Mouse (Mus musculus): ENCODE data around the gene Mybphl.

Gene Mybphl

DNA sequence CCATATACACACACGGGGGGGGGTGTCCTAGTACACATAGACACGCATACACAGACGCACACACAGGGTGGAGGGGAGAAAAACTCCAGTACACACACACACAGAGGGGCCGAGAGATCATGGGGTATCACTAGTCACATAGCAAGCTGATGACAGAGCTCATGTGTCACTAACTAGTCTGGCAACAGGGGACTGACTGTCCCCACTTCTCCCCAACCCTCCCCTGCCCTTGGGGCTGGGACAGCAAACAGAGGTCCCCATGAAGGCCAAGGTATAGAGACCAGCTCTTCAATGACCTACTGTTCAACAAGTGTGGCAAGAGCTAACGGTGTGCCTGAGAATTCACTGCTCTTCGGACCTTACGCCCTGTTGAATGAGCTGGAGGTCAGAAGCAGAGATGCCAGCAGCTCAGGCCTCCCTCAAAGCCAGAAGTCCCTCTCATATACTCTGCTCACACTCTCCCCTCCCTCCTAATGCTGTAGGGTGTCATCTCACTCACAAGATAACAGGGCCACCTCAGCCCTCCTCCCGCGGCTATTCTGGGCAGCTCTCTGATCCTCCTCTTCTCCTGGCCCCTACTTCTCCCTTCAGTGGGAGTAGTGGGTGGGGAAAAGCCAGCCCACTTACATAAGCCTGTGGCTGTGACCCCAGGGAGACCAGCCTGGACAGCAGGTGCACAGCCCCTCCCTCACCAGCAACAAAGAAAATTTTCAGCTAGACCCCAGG, at the start of gene Mybphl:
Gene Mybphl (plus strand): TSS at position 642 of the 726 bp plus-strand sequence.
- DNase-seq (ENCODE audit: low spot score in 2 of 2) = no peak

GRCm38 (mm10) chr3:108318517-108318916, 46.2 kb upstream of the Mybphl start:
- no peak for DNase-seq (ENCODE audit: low spot score in 2 of 2)

DNA sequence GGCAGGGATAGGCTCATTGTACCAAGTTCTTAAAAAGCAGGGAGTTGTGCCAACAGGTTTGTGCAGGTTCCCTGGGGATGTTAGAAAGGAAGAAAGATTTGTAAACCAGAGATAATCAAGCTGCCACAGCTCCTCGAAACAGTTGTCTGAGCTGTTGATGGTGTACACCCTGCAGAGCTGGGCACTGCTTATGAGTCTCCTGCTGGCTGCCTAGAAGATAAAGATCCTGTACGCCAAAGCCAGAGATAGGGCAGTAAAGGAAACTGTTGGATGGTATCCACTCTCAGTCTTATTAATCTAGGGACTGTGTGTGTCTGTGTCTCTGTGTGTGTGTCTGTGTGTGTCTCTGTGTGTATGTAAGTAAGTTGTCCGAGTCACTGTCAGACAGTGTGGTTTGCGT, 43.0 kb upstream of the Mybphl start:
- DNase-seq (ENCODE audit: low spot score in 2 of 2) = no peak

- DNase-seq (ENCODE audit: low spot score in 2 of 2) = no peak
Measured at GRCm38 (mm10) chr3:108322136-108322535, 42.6 kb upstream of the Mybphl start.

DNA sequence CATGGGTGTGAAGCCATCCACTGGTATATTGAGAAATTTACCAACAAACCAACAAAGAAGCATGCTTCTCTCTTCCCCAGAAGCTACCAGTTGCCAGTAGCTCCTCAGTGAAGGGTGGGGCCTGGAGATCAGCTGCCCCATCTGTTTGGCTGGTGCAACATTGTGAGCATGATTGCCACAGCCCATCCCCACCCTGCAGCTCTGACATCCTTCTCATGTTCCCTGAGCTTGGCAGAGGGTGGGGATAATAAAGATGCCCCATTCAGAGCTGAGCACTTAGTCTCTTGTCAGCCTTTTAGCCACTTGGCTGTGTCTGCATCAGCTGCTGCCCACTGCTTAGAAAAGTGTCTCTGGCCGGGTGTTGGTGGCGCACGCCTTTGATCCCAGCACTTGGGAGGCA, 41.7 kb upstream of the Mybphl start:
- DNase-seq (ENCODE audit: low spot score in 2 of 2) = no peak

DNA sequence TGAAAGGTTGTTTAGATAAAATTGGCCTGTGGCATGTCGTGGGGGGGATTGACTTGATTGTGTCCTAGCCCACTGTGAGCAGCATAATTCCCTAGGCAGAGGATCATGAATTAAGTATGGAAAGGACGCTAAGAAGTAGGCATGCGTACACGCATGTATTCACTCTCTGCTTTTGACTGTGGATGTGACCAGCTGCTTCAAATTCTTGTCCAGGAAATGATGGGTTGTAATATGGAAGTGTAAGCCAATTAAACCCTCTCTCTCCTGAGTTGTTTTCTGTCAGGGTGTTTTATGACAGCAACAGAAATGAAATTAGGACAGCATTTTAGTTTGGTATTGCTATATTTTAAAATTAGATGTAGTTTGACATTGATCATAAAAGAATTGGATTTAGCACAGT, 39.9 kb upstream of the Mybphl start:
- DNase-seq (ENCODE audit: low spot score in 2 of 2) = no peak

- DNase-seq (ENCODE audit: low spot score in 2 of 2) = no peak
Measured at GRCm38 (mm10) chr3:108325521-108325920, 39.2 kb upstream of the Mybphl start.

- DNase-seq (ENCODE audit: low spot score in 2 of 2) = no peak
Measured at GRCm38 (mm10) chr3:108327275-108327674, 37.4 kb upstream of the Mybphl start.

DNA sequence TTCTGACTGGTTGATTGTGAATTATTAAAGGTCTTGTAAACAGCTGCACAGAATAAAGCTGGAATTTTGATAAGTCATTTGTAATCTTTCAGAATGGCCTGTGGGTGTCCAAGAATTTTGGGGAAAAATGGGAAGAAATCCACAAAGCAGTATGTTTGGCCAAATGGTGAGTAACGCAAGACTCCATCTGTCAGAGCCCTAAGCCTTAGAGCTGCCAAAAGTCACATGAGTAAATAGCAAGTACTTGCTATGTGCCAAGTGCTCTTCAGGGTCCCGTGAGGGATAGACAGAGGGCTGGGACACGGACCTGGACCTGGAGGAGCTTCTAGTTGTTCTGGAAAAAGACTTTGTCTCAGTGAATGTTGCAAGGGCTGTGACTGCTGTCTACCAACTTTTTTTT, 36.8 kb upstream of the Mybphl start:
- no peak for DNase-seq (ENCODE audit: low spot score in 2 of 2)

- peak; percentile 46 to 57 for DNase-seq (ENCODE audit: low spot score in 2 of 2)
Measured at GRCm38 (mm10) chr3:108328441-108328841, 36.3 kb upstream of the Mybphl start.

DNA sequence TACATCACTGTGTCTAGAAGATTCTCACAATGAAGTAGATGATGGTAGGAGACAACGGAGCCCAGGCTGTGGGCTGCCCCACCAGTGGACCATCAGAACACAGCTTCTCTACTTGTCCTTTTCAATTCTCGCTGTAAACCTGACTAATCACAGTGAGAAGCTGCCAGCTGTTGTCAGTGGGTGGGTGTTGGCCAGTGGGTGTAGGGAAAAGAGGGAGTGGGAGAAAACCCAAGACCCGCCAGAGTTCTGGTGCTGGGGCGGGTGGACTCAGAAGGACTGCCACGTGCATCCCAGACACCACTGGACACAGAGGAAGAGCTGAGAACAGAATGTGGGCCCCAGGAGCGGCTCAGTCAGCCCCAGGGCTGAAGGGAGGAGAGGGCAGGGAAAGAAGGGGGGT, 33.9 kb upstream of the Mybphl start:
- DNase-seq (ENCODE audit: low spot score in 2 of 2) = no peak

DNA sequence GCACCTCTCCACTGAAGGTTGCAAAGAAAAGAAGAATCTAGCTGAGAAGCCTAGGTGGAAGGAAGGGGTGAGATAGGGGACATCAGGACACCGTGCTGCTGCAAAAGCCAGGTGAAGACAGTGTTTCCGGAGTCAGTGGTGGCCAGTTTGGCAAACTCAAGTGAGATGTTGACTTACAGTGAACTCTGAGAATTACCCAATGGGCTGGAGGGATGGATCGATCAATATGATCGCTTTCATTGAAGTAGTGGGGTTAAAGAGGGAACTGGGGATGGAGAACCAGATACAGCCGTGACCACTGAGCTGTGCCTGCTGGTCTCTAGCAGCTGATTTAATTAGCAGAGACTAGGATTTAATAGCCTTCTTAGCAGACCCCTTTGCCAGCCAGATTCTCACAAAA, 27.8 kb upstream of the Mybphl start:
- DNase-seq (ENCODE audit: low spot score in 2 of 2) = no peak

- no peak for DNase-seq (ENCODE audit: low spot score in 2 of 2)
Measured at GRCm38 (mm10) chr3:108341040-108341439, 23.7 kb upstream of the Mybphl start.

DNA sequence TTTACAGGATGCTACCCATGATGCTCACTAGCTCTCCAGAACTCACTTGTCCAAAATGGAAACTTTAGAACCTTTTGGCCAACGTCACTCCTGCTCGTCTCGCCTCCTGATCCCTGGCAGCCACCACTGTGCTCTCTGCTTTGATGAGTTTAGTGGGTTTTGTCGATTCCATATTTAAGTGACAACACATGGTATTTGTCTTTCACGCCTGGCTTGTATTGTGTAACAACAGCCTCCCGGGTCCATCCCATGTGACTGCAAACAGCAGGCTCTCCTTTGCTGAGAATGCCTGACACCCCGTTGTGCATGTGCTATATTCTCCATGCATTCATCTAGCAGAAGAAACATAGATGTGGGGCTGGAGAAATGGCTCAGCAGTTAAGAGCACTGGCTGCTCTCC, 22.5 kb upstream of the Mybphl start:
- DNase-seq (ENCODE audit: low spot score in 2 of 2) = no peak

GRCm38 (mm10) chr3:108345855-108346254, 18.9 kb upstream of the Mybphl start:
- no peak for DNase-seq (ENCODE audit: low spot score in 2 of 2)

DNA sequence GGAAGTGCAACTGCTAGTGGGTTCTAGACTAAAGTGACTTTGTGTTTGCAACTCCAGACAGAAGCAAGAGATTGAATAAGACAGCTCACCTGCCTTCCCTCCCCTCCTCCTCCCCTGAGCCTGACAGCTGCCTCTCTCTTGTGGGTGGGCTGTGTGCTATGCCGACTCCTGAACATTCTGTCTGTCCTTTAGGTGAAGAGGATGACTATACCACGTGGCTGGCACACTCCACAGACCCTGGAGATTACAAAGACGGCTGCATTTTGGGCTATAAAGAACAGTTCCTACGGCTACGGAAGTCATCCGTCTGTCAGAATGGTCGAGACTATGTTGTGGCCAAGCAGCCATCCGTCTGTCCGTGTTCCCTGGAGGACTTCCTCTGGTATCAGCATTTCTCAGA, 16.3 kb upstream of the Mybphl start:
- no peak for DNase-seq (ENCODE audit: low spot score in 2 of 2)

DNA sequence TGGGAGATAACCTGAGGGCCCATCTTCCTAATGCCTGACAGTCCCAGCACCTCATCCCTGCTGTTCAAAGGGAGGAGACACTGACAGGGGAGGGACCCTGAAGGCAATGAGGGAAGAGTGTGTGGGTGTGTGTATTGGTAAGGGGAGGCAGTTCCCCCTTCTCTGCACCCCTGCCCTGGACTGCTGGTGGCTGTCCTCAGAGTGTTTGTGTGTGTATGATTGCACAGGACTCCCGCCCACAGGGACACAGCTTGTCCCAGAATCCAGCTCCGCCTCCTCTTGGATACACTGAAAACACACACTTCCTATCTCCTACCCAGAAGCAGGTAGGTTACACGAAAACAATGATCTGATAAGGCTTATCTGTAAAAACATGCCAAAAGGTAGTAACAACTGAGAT, 9.5 kb upstream of the Mybphl start:
- DNase-seq (ENCODE audit: low spot score in 2 of 2) = no peak

GRCm38 (mm10) chr3:108357051-108357450, 7.7 kb upstream of the Mybphl start:
- DNase-seq (ENCODE audit: low spot score in 2 of 2) = no peak

DNA sequence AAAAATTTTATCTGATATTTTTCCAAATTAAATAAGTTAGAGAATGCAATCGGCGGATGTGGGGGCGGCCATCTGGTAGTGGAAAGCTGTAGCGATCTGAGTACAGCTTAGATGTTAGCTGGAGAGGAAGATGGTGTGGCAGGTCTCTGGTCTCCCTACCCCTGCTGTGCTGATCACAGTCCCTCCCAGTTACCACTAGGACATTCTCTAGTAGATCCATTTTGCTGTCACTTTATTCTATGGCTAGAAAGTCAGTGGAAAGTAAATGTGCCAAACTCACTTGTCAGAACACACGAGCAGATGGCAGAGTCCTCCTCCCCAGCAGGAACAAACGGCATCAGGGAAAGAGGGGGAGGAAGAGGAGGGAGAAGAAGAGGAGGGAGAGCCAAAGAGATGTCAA, 6.3 kb upstream of the Mybphl start:
- DNase-seq (ENCODE audit: low spot score in 2 of 2) = no peak

DNA sequence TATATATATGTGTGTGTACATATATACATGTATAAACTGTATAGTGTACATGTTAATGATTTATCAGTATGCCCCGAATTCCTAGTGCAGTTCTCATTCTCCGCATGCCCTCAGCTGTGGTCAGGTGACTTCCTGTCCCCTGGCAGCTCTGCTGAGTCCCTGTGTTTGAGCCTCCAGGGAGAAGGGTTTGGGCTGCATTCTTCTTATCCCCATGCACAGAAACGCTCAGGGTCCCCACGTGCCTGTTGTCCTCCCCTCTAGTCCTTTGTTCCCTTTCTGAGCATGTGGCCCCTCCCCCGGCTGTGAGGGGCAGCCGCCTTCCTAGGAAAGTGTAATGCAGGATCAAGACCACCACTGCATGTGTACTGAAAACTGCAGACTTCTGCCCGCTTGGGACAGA, 3.8 kb upstream of the Mybphl start:
- DNase-seq (ENCODE audit: low spot score in 2 of 2) = no peak

DNA sequence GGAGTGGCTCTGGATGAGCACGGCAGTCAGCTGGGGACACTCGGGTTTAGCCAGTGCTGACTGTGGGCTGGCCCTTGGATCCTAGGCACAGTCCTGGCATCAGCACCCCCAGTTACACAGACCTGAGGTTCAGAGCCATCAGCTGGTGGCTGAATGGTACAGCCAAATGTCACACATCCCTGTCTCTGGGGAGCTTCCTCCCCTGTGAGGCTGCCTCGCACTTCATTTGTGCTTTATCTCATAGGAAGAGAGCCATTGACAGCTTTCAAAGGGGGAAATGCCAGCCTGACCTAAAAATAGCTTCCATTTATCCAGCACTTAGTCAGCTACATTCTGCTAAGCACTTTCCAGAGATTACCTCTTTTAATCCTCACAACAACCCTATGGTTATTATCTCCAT, 1.1 kb upstream of the Mybphl start:
- no peak for DNase-seq (ENCODE audit: low spot score in 2 of 2)

DNA sequence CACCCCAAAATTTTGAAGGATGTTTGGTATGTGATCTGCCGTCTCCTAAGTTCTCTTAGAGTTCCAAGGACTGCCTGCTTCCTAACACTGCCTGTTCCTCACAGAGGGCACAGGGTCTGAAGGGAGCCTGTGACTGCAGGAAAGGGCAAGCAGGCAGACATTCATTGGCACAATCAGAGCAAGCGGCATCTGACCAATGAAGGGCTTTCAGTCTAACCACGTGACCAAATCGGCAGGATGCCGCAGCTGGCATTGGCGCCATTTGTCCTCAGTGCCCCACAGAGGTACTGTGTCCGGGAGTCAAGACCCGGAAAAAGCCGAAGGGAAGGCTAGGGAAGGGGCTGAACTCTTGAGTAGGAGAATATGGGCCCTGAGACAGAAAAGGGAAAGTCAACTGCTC, 2.5 kb downstream of the Mybphl start:
- DNase-seq (ENCODE audit: low spot score in 2 of 2) = no peak

- DNase-seq (ENCODE audit: low spot score in 2 of 2) = no peak
Measured at GRCm38 (mm10) chr3:108367828-108368227, 3.1 kb downstream of the Mybphl start.

- no peak for DNase-seq (ENCODE audit: low spot score in 2 of 2)
Measured at GRCm38 (mm10) chr3:108368721-108369120, 4.0 kb downstream of the Mybphl start.
